Mouse (Mus musculus) neural tube, embryonic 14.5 days (tissue): ENCODE data around the gene Rassf3. TPM values are rescaled to one million over a fixed set of nuclear protein-coding genes. Genes with fewer than 3 reads are reported as not detected.

ENCODE experiments used
- ATAC-seq: fragments of 200-750 bp; cut with Nextera tagmentation; 2 replicates; pipeline ENCODE4 v1.8.0; 2017; ENCODE audit warnings: low read depth, mild to moderate bottlenecking, moderate TSS enrichment, moderate library complexity
- H3K27ac ChIP-seq: fragments of 300-500 bp; sonication (generic); 2 replicates; pipeline ENCODE4 v1.5.1; 2014; ENCODE audit warnings: low read depth, mild to moderate bottlenecking, control low read depth, low read length, moderate library complexity, mixed read lengths
- H3K27me3 ChIP-seq: fragments of 300-500 bp; sonication (generic); 2 replicates; pipeline ENCODE4 v1.6.1; 2014; ENCODE audit warnings: low read length; ENCODE audit not compliant: control insufficient read depth, insufficient read depth
- H3K36me3 ChIP-seq: fragments of 300-500 bp; sonication (generic); 2 replicates; pipeline ENCODE4 v1.6.1; 2014; ENCODE audit warnings: low read length, mixed read lengths; ENCODE audit not compliant: control insufficient read depth, insufficient read depth
- H3K4me1 ChIP-seq: fragments of 300-500 bp; sonication (generic); 2 replicates; pipeline ENCODE4 v1.6.1; 2014; ENCODE audit warnings: low read length; ENCODE audit not compliant: control insufficient read depth, insufficient read depth
- H3K4me2 ChIP-seq: fragments of 300-500 bp; sonication (generic); 2 replicates; pipeline ENCODE4 v1.6.1; 2014; ENCODE audit warnings: mild to moderate bottlenecking, low read depth, low read length, control low read depth
- H3K4me3 ChIP-seq: fragments of 300-500 bp; sonication (generic); 2 replicates; pipeline ENCODE4 v1.5.1; 2014; ENCODE audit warnings: low read depth, low read length, control low read depth, mixed read lengths
- H3K9ac ChIP-seq: fragments of 300-500 bp; sonication (generic); replicated peaks from 2 replicates; pipeline ENCODE4 v1.6.1; 2014; ENCODE audit warnings: low read depth, mild to moderate bottlenecking, control low read depth, low read length, mixed read lengths
- H3K9me3 ChIP-seq: fragments of 300-500 bp; sonication (generic); 2 replicates; pipeline ENCODE4 v1.6.1; 2016; ENCODE audit warnings: low read length; ENCODE audit not compliant: control insufficient read depth
- WGBS: fragments of 180-500 bp; shearing (Covaris S2); extraction: QIAGEN DNeasy Blood & Tissue Kit; methylation state at CpG from one replicate; pipeline ENCODE4 v1.1.7; 2014; 5-methylcytosine and 5-hydroxymethylcytosine counted together
- polyA plus RNA-seq: library from polyadenylated mRNA; unstranded; fragments of >200 nt; fragmentation: Nextera tagmentation; extraction: Ambion mirVana; gene quantifications from 2 replicates; pipeline ENCODE4 v1.2.1, GENCODE M21; 2014

Gene Rassf3
- polyA plus RNA-seq, 1 experiment from 2014 or later = 4.1 TPM

DNA sequence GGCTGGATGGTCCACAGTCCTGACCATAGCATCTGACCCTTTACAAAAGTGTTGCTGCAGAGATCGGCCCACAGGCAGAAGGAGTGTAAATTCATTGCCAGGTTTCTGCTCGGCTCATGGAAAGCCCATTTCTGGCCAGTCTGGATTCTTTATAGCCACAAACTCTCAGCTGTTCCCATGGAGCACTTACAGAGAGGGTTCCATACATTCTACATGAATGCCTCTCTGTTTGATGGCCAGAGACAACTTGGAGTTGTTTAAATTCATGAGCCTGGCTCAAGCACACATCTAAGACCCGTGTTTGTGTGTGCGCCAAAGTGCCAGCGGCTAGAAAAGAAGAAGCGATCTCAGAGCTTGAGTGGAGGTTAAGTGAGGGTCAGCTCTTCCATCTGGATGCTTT is 81.9 kb downstream of the Rassf3 start:
- Histone ChIP-seq H3K4me1 (no peaks in the 10 kb centered on the region), H3K36me3 (peaks cover 52% of the 10 kb centered on the region), H3K4me2 (no peak overlapping the region), H3K27ac (no peak overlapping the region), H3K9me3 (no peaks in the 10 kb centered on the region), H3K27me3 (no peaks in the 10 kb centered on the region), H3K9ac (no peak overlapping the region), H3K4me3 (no peak overlapping the region)
- WGBS = 74% methylated on average over 6 of the region's 6 CpGs
- ATAC-seq = no peak

DNA sequence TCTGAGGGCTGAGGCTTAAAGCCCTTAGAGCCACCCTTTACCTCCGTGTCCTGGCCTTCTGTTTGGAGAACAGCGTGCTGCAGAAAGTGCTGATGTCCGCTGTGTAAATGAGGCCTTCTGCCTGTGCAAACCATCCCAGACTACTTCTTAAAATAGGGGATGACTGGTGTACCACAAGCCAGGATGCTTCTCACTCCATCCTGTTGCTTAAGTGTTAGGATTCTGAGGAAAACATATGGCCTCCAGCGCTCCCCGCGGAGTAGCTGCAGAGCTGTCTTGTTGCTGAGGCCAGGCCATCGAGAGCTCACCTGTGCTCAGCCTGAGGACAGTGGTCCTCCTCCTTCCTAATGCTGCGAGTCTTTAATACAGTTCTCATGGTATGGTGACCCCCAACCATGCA is 84.2 kb downstream of the Rassf3 start:
- Histone ChIP-seq H3K36me3 (peaks cover 67% of the 10 kb centered on the region), H3K9ac (no peak overlapping the region)
- 97% methylated on average over 8 of the region's 8 CpGs for WGBS

DNA sequence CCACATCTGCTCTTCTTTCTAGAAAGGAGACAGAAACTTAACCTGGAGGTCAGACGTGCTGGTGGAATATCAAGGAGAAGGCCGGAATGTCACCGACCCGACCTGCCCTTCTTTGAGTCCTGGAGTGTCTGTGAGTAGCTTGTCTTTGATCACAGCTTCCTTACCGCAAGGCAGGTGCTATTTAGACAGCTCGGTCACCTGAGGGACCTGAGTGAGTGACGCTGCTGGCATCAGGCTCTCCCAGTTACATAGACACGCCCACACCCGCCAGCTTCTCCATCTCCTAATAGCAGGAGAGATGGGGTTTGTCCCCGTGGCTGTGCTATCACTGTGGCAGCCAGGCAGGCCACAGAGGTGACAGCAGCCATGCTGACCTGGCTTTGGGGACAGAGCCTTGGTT is 85.5 kb downstream of the Rassf3 start:
- Histone ChIP-seq H3K36me3 (peaks cover 60% of the 10 kb centered on the region), H3K9ac (no peak overlapping the region), H3K27me3 (no peaks in the 10 kb centered on the region), H3K4me1 (no peaks in the 10 kb centered on the region), H3K4me3 (no peak overlapping the region), H3K9me3 (no peaks in the 10 kb centered on the region), H3K27ac (no peak overlapping the region), H3K4me2 (no peak overlapping the region)
- no peak for ATAC-seq
- WGBS = 89% methylated on average over 10 of the region's 10 CpGs

More for the DNA sequence above, 84.2 kb downstream of the Rassf3 start:
- no peak overlapping the region for H3K27ac ChIP-seq
- no peak for ATAC-seq
- H3K4me3 ChIP-seq = no peak overlapping the region
- H3K27me3 ChIP-seq = no peaks in the 10 kb centered on the region
- no peaks in the 10 kb centered on the region for H3K4me1 ChIP-seq
- H3K9me3 ChIP-seq = no peaks in the 10 kb centered on the region
- no peak overlapping the region for H3K4me2 ChIP-seq

DNA sequence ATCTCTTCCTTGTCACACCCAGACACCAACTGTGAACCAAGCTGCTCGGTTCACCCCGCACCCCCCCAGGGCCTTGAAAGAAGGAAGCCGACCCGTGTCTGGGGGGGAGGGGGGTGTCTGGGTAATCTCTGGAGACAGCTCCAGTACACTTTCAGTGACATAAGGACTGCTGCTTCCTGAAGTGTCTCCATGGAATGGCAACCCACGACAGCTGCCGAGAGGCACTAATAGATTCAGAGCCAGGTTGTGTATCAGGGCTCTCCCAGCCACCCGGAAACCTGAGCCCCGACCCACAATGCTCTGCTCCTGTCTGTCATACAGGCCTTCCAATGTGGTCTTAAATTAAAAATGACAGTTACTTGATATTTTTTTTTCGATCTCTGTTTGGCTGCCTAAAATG is 89.8 kb downstream of the Rassf3 start:
- no peaks in the 10 kb centered on the region for H3K27me3 ChIP-seq
- H3K9ac ChIP-seq = no peak overlapping the region
- H3K9me3 ChIP-seq = no peaks in the 10 kb centered on the region
- no peak overlapping the region for H3K4me2 ChIP-seq
- 58% methylated on average over 9 of the region's 9 CpGs for WGBS
- peaks cover 52% of the 10 kb centered on the region for H3K36me3 ChIP-seq
- no peak for ATAC-seq
- no peaks in the 10 kb centered on the region for H3K4me1 ChIP-seq
- no peak overlapping the region for H3K4me3 ChIP-seq
- H3K27ac ChIP-seq = no peak overlapping the region

DNA sequence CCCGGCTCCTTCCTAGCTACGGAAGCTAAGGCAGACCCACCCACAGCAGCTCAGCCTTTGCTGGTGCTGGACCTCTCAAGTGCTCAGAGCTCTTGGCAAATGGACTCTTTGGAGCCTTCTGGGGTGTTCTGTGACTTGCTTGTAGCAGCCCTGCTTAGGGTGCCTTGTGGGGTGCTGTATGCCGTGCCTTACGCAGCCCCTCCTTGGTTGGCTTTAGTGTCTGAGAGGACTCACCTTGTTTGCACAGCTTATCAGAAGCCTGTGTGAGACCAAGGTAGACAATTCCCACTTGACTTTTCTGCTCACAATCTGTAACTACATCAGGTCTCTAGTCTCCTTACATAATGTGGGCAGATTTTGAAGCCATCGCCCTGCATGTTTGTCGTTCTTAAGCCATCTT is 90.5 kb downstream of the Rassf3 start:
- Histone ChIP-seq H3K4me2 (no peak overlapping the region), H3K27ac (no peak overlapping the region), H3K9ac (no peak overlapping the region), H3K36me3 (peaks cover 52% of the 10 kb centered on the region), H3K27me3 (no peaks in the 10 kb centered on the region), H3K4me3 (no peak overlapping the region), H3K4me1 (no peaks in the 10 kb centered on the region), H3K9me3 (no peaks in the 10 kb centered on the region)
- no peak for ATAC-seq
- WGBS = 96% methylated on average over 6 of the region's 6 CpGs

DNA sequence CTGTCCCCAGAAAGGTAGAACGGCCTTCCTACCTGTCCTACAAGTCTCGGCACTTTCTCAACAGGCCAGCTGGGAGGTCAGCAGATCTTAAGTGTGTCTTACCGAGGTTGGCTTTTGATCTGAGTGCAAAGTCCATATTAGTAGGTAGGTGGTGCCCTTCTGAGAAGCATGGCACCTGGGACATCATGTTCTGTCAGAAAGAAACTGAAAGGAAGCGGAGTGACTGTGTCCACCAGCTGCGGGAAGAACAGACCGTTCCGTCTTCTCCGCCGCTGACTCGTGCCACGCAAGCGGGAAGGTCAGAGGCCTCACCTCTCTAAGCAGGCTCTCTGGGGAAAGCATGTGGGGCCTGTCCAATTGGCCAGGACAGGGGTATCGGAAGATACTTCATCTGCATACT is 91.4 kb downstream of the Rassf3 start:
- no peak for ATAC-seq

DNA sequence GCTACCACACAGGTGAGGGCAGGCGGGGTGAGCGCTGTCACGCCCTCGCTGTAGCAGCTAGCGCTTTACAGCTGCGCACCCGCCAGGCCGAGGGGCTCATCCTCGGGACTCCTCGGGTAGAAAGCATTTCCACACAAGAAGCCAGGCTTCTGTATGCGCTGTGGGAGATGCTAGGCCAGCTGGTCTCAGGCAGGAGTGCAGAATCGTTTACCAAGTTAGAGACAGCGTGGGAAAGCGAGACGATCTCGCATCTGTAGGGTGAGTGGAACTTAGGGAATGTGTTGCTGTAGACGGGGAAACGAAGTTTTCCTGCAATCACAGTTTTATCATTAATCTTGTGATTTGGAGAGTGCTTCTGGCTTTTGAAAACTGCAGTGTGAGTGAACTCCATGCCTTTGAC is 94.9 kb downstream of the Rassf3 start:
- no peak for ATAC-seq
- Histone ChIP-seq H3K4me1 (no peaks in the 10 kb centered on the region), H3K9me3 (no peaks in the 10 kb centered on the region)

More for the DNA sequence above, 91.4 kb downstream of the Rassf3 start:
- Histone ChIP-seq H3K27me3 (no peaks in the 10 kb centered on the region), H3K9ac (no peak overlapping the region), H3K27ac (no peak overlapping the region), H3K36me3 (peaks cover 54% of the 10 kb centered on the region), H3K9me3 (no peaks in the 10 kb centered on the region), H3K4me2 (no peak overlapping the region), H3K4me1 (no peaks in the 10 kb centered on the region), H3K4me3 (no peak overlapping the region)
- WGBS = 94% methylated on average over 13 of the region's 13 CpGs

DNA sequence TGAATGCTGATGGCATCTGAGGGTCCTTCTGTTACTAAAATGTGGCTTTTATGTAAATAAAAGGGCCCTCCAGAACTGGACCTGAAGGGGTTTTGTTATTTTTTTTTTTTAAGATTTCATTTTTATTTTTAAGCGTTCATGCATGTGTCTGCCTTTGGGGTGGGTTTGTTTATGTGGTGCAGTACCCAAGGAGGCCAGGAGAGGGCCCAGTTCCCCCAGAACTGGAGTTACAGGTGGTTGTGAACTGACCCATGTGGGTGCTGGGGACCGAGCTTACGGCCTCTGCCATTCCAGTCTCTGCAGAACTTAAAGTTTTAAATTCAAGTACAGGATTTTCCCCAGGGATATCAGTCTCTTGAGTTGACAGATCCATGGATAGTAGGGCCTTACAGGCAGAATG is 96.8 kb downstream of the Rassf3 start:
- 97% methylated on average over 3 of the region's 3 CpGs for WGBS
- H3K9ac ChIP-seq = no peak overlapping the region
- no peak for ATAC-seq
- no peaks in the 10 kb centered on the region for H3K9me3 ChIP-seq
- no peak overlapping the region for H3K27ac ChIP-seq
- H3K4me1 ChIP-seq = no peaks in the 10 kb centered on the region
- H3K4me2 ChIP-seq = no peak overlapping the region
- peaks cover 73% of the 10 kb centered on the region for H3K36me3 ChIP-seq
- H3K27me3 ChIP-seq = no peaks in the 10 kb centered on the region
- H3K4me3 ChIP-seq = no peak overlapping the region

More for the DNA sequence above, 94.9 kb downstream of the Rassf3 start:
- H3K4me2 ChIP-seq = no peak overlapping the region
- no peak overlapping the region for H3K27ac ChIP-seq
- no peaks in the 10 kb centered on the region for H3K27me3 ChIP-seq
- 95% methylated on average over 18 of the region's 18 CpGs for WGBS
- H3K9ac ChIP-seq = no peak overlapping the region
- no peak overlapping the region for H3K4me3 ChIP-seq
- H3K36me3 ChIP-seq = peaks cover 65% of the 10 kb centered on the region

DNA sequence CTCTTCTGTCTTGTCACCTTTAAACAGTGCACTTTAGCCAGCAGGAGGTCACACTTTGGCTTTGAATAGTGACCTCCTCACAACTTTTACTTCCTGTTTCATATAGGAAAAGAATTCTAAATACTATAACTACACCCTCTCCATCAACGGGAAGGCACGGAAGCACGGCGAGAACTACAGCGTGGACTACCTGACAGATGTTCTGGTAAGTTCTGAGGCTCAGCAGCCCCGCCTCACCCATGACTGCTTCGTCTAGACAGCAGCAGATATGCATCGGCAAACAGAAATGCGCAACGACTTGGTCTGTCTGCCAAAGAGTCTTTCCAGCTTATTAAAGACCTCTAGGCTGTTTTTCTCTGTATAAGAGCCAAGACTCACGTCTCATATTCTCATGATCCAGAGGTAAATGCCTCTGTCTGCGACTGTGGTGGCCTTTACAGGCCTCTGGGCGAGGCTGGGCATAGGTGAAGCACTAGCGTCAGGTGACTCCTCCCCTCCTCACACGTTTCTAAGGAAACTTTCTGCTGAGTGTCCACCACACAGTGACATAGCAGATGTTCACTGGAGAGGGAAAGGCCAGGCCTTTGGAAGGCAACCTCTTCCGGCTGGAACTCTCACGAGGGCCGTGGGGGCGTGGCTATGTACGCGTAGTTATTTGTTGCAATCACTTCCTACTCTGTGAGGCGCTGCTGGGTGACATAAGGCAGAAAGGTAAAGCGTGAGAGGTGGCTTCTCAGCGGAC is 99.4 kb downstream of the Rassf3 start:
- no peaks in the 10 kb centered on the region for H3K4me1 ChIP-seq
- no peak overlapping the region for H3K9ac ChIP-seq
- ATAC-seq = no peak
- 93% methylated on average over 24 of the region's 24 CpGs for WGBS
- no peaks in the 10 kb centered on the region for H3K9me3 ChIP-seq
- no peak overlapping the region for H3K4me3 ChIP-seq
- no peak overlapping the region for H3K4me2 ChIP-seq
- H3K27ac ChIP-seq = no peak overlapping the region
- H3K36me3 ChIP-seq = peaks cover 57% of the 10 kb centered on the region
- no peaks in the 10 kb centered on the region for H3K27me3 ChIP-seq
